Mouse (Mus musculus) midbrain, postnatal 0 days (tissue): ENCODE measurements around the gene Limk2. TPM values are rescaled to one million over a fixed set of nuclear protein-coding genes. Genes with fewer than 3 reads are reported as not detected.

Experiments used
- ATAC-seq: fragments of 200-750 bp; cut with Nextera tagmentation; 2 replicates; pipeline ENCODE4 v1.8.0; 2017; ENCODE audit warnings: moderate number of reproducible peaks, mild to moderate bottlenecking, moderate TSS enrichment, moderate library complexity; ENCODE audit not compliant: low FRiP score
- DNase-seq: peaks from one replicate; pipeline ENCODE4 v3.0.0-alpha.2; 2015; ENCODE audit warnings: low spot score
- H3K27ac ChIP-seq: fragments of 300-500 bp; sonication (generic); 2 replicates; pipeline ENCODE4 v1.5.1; 2014; ENCODE audit warnings: low read depth, mild to moderate bottlenecking, low read length, mixed read lengths
- H3K27me3 ChIP-seq: fragments of 300-500 bp; sonication (generic); 2 replicates; pipeline ENCODE4 v1.6.1; 2014; ENCODE audit warnings: low read length, control low read depth, mixed read lengths; ENCODE audit not compliant: insufficient read depth
- H3K36me3 ChIP-seq: fragments of 300-500 bp; sonication (generic); 2 replicates; pipeline ENCODE4 v1.6.1; 2014; ENCODE audit warnings: low read length, control low read depth, mixed read lengths; ENCODE audit not compliant: insufficient read depth
- H3K4me1 ChIP-seq: fragments of 300-500 bp; sonication (generic); 2 replicates; pipeline ENCODE4 v1.6.1; 2014; ENCODE audit warnings: mild to moderate bottlenecking, control low read depth, antibody characterized with exemption, low read length, mixed read lengths; ENCODE audit not compliant: insufficient read depth
- H3K4me2 ChIP-seq: fragments of 300-500 bp; sonication (generic); 2 replicates; pipeline ENCODE4 v1.6.1; 2014; ENCODE audit warnings: low read depth, mild to moderate bottlenecking, low read length, mixed read lengths; ENCODE audit not compliant: poor library complexity, severe bottlenecking
- H3K4me3 ChIP-seq: fragments of 300-500 bp; sonication (generic); 2 replicates; pipeline ENCODE4 v1.5.1; 2014; ENCODE audit warnings: low read depth, mild to moderate bottlenecking, low read length, moderate library complexity
- H3K9ac ChIP-seq: fragments of 300-500 bp; sonication (generic); replicated peaks from 2 replicates; pipeline ENCODE4 v1.6.1; 2014; ENCODE audit warnings: mild to moderate bottlenecking, low read length, moderate library complexity, mixed read lengths; ENCODE audit not compliant: poor library complexity, severe bottlenecking
- H3K9me3 ChIP-seq: fragments of 300-500 bp; sonication (generic); 2 replicates; pipeline ENCODE4 v1.6.1; 2016; ENCODE audit warnings: low read length, control low read depth
- CTCF ChIP-seq: IDR thresholded peaks from 2 replicates; pipeline ENCODE4 v1.5.1; 2016; ENCODE audit warnings: antibody characterized with exemption, mild to moderate bottlenecking
- WGBS: fragments of 180-500 bp; shearing (Covaris S2); extraction: QIAGEN DNeasy Blood & Tissue Kit; methylation state at CpG from one replicate; pipeline ENCODE4 v1.1.7; 2014; 5-methylcytosine and 5-hydroxymethylcytosine counted together
- polyA plus RNA-seq: library from polyadenylated mRNA; unstranded; fragments of >200 nt; fragmentation: Nextera tagmentation; extraction: Ambion mirVana; gene quantifications from 2 replicates; pipeline ENCODE4 v1.2.1, GENCODE M21; 2015
- total RNA-seq: library from RNA; depleted of rRNA; stranded (reverse); fragments of >200 nt; gene quantifications from 2 replicates; pipeline ENCODE4 v1.2.3, GENCODE M21; 2014

Gene Limk2
- total and polyA plus RNA-seq, 2 experiments from 2014 or later: 134 to 290 TPM

- Histone ChIP-seq H3K9ac (peak within 1 kb of the TSS; percentile 74), H3K4me3 (peak within 1 kb of the TSS; percentile 86), H3K27ac (peak within 1 kb of the TSS; percentile 84), H3K9me3 (no peaks in the 10 kb centered on the region), H3K36me3 (no peaks in the 10 kb centered on the region), H3K27me3 (no peaks in the 10 kb centered on the region), H3K4me1 (peaks cover 11% of the 10 kb centered on the region), H3K4me2 (peak within 1 kb of the TSS; percentile 79)
- no peak for TF ChIP-seq CTCF
- DNase-seq (peak; percentile 98), ATAC-seq (peak; percentile 98)
- WGBS: under 1% methylated on average over 45 of the region's 45 CpGs
Observed at GRCm38 (mm10) chr11:3452167-3452639, 43.2 kb upstream of the Limk2 start, which contains the start of gene Rnf185. Rnf185 (minus strand) TSS chr11:3452363.

DNA sequence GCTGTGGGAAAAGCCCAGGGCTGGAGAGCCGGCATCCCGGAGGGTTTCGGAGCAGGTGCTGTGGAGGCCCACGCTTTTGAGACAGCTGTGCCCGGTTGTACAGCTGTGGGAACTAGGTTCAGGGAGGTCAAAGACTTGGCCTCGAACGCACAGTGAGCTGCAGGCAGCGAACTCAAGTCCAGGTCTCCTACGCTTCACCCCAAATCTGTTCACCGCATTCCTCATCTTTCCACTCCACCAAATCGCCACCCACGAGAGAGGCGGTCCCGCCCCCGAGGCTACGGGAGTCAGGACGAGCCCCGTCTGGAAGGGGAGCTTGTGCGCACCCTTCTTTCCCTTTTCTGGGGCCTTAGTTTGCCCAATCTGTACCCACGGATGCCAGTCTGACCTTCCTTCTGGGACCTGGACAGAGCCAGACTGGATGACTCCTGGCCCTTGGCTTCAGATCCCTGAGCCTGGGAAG lies 42.7 kb upstream of the Limk2 start:
- H3K36me3 ChIP-seq: no peaks in the 10 kb centered on the region
- no peak for DNase-seq
- H3K4me2 ChIP-seq: peak overlapping the region; percentile 79
- WGBS: under 1% methylated on average over 20 of the region's 20 CpGs
- H3K27ac ChIP-seq: peak overlapping the region; percentile 84
- H3K27me3 ChIP-seq: no peaks in the 10 kb centered on the region
- peak overlapping the region; percentile 86 for H3K4me3 ChIP-seq
- peak overlapping the region; percentile 74 for H3K9ac ChIP-seq
- no peaks in the 10 kb centered on the region for H3K9me3 ChIP-seq
- peaks cover 11% of the 10 kb centered on the region for H3K4me1 ChIP-seq
- ATAC-seq: peak; percentile 65
- TF ChIP-seq CTCF: no peak

DNA sequence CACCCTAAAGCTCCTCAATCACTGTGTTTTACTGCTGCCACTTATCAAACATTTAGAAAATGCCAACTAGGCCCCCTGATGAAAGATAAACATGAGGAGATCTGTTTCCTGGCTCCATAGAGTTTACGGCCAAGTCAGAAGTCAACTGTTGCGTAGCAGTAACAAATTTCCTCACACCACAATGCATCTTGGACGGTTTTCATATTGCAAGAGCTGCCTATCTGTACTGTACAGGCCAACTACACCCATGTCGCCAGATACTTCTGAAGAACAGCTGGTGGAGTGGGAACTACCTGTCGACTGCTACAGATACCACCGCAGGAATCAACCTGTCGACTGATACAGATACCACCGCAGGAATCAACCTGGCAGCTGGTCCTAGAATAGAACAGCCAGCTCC lies 35.9 kb upstream of the Limk2 start:
- no peaks in the 10 kb centered on the region for H3K36me3 ChIP-seq
- H3K4me1 ChIP-seq: no peaks in the 10 kb centered on the region
- TF ChIP-seq CTCF: no peak

DNA sequence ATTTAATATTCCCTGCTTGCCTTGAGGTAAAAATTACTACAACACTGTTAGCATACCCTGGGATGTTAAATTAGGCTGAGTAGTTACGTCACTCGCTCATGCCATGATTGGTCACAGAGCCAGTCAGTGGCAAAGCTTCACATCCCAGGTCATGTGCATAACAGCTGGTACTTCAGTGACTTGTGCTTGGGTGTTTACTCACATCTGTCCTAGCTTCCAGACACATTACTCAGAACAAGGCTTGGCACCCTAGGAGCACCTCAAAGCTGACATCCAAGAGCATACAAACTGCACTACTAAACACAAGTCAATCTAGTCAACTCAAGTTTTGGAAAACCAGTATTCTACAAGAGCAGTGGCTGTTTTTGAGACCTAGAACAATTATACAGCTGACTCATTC lies 34.1 kb upstream of the Limk2 start:
- Histone ChIP-seq H3K4me3 (no peak overlapping the region), H3K9ac (no peak overlapping the region), H3K27ac (no peak overlapping the region), H3K9me3 (no peaks in the 10 kb centered on the region), H3K4me2 (no peak overlapping the region), H3K4me1 (no peaks in the 10 kb centered on the region), H3K27me3 (no peaks in the 10 kb centered on the region), H3K36me3 (no peaks in the 10 kb centered on the region)
- DNase-seq: no peak
- no peak for TF ChIP-seq CTCF
- ATAC-seq: no peak
- WGBS: 93% methylated on average over 2 of the region's 2 CpGs

More for the DNA sequence above, 35.9 kb upstream of the Limk2 start:
- Histone ChIP-seq H3K4me2 (no peak overlapping the region), H3K27ac (no peak overlapping the region), H3K27me3 (no peaks in the 10 kb centered on the region), H3K4me3 (no peak overlapping the region), H3K9me3 (no peaks in the 10 kb centered on the region), H3K9ac (no peak overlapping the region)
- ATAC-seq (no peak), DNase-seq (no peak)
- 90% methylated on average over 8 of the region's 8 CpGs for WGBS

DNA sequence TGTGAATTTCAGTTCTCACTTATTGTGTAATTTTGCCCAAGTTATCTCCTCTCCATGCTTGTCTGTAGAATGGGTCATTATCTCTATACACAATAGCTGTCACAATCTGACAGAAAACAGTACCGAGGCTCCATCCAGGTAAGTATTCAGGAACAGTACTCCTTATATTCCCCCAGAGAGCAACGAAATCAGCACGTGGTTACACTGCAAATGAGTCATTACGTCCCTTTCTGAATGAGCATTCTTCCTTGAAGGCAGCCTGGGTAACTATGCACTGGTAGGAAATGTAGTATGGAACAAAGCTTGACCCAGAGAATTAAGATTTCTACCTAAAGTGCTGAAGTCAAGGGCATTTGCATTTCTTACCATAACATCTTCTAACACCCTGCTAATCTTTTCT lies 33.7 kb upstream of the Limk2 start:
- no peak overlapping the region for H3K9ac ChIP-seq
- WGBS: 78% methylated on average over 4 of the region's 4 CpGs
- no peaks in the 10 kb centered on the region for H3K36me3 ChIP-seq
- no peaks in the 10 kb centered on the region for H3K4me1 ChIP-seq
- no peak for TF ChIP-seq CTCF
- ATAC-seq (no peak), DNase-seq (no peak)
- no peak overlapping the region for H3K4me2 ChIP-seq
- H3K27me3 ChIP-seq: no peaks in the 10 kb centered on the region
- H3K4me3 ChIP-seq: no peak overlapping the region
- no peak overlapping the region for H3K27ac ChIP-seq
- H3K9me3 ChIP-seq: no peaks in the 10 kb centered on the region

DNA sequence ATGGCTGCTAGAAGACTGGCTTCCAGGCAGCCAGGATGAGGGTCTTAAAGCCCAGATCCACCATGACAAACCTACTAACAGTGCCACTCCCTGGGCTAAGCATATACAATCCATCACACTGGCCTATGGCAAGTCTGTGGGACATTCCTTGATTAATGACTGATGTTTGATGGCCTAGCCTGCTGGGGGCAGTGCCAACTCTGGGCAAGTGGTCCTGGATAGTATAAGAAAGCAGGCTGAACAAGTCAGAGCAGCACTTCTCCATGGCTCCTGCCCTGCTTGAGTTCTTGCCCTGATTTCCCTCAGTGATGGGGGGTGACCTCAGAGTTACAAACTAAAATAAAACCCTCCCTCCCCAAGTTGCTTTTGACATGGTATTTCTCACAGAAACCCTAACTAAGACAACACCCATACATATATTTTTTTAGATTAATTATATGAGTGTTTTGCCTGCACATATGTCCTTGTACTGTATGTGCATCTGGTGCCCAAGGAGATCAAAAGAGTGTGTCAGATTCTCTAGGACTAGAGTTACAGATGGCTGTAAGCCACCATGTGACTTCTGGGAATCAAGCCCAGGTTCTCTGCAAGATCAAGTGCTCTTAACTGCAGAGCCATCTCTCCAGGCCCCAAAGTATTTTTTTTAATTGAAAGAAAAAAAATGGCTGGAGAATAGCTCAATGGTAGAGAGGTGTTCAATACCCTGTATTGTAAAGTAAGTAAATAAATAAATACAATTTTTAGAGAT lies 32.9 kb upstream of the Limk2 start:
- DNase-seq (peak; percentile 74), ATAC-seq (no peak)
- no peak overlapping the region for H3K9ac ChIP-seq
- H3K9me3 ChIP-seq: no peaks in the 10 kb centered on the region
- no peak for TF ChIP-seq CTCF
- no peak overlapping the region for H3K4me3 ChIP-seq
- H3K4me2 ChIP-seq: no peak overlapping the region
- no peak overlapping the region for H3K27ac ChIP-seq
- H3K27me3 ChIP-seq: no peaks in the 10 kb centered on the region
- H3K4me1 ChIP-seq: no peaks in the 10 kb centered on the region
- no peaks in the 10 kb centered on the region for H3K36me3 ChIP-seq
